Mouse (Mus musculus) central nervous system, embryonic 14 days (tissue): Measurements from ENCODE around the gene Fam243. TPM values are rescaled to one million over a fixed set of nuclear protein-coding genes. Genes with fewer than 3 reads are reported as not detected.

Experiments
- polyA plus RNA-seq: library from polyadenylated mRNA; depleted of rRNA; stranded (reverse); fragments of >200 nt; gene quantifications from 2 replicates; pipeline ENCODE4 v1.2.3, GENCODE M21; 2012; rRNA removed

The Fam243 gene
- 0.13 and 0.21 TPM in 2 replicates for polyA plus RNA-seq

DNA sequence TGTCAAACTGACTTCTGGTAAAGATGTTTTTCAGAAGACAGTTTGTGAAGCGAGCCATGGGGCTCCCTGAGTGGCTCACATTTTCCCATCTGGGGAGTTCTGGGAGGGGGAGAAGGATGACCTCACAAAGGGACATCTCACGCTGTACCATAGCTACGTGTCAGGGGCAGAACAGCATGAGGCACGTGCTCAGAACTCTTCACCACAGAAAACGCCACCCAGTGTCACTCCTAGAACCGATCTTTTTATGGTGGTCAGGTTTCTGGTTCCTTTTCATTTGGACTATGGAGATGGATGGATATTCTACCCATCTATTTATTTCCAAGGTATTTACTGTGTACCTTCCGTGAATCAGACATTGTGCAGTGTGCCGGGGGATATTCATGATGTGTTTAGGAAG, at the start of gene Fam243:
Gene Fam243 (minus strand): TSS at position 101 of the 400 bp plus-strand sequence.

DNA sequence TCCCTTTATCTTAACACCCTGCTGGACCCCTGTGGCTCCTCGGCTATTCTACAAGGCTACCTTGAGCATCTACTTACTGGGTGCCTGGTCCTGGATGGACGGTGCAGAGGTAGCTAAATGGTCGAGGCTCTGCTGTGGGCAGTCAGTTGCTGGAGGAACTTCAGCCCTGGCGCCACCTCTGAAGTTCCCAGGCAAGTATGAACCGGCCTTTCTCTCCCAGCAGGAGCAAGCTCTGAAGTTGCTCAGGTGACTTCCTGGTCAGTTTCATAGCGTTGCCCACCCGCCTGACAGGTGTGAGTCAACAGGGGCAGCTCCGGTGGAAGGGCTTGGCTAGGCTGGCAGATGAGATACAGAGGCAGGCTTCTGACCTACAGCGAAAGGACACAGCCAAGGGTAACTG, 38.0 kb upstream of the Fam243 start, which contains the start of gene Kcne1:
Gene Kcne1 (minus strand): TSS at position 240 of the 400 bp plus-strand sequence.

DNA sequence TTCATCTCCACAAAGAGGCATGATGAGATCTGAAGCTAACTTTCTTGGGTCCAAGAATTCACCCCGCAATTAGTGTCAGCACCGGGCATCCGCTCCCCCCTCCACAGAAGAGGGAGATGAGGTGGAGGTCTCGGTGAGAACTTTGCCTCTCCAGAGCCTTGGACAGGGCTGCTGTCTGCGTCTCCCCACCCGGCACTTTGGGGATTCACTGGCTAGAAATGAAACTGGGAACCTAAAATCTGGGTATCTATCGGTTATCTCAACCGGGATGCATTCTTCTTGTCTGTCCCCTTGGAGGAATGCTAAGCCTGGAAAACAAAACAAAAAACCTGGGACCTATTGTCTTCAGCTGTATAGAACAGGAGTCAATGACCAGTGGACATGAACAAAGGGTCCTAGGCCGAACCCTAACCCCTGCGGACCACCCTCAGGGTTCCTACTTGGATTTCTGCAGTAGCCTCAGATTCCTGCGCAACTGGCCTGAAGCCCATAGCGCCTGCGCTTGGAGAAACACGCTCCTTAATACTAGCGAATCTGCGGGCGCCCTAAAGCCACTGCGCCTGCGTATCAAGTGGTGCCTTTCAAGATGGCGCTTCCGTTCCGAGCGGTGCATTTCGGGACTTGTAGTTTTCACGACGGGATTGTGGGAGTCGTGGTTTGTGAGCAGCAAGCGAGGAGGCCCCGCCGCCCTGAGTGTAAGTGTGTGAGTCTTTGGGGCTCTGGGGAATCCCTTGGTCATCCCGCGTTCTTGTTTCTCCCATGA, 20.4 kb downstream of the Fam243 start, which contains the start of gene Smim11:
Gene Smim11 (plus strand): TSS at position 638 of the 763 bp plus-strand sequence.

DNA sequence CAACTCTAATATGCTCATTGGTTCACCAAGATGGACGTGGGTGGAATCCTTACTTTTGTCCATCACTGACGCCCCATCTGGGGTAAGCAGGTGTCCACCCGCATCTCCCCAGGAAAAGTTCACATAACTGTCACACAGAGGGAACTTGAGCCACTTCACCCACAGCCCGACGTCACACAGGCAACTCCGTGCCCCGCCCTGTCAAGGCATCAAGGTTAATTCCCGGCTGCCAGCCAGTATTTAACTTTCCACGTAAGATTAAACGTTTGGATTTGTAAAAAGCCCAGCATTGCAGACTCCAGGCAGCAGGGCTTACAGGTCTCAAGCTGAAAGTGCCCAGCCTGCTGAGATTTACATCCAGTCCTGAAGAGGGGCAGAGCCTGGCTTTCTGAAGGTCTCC, 29.1 kb downstream of the Fam243 start, which contains the start of gene Kcne2:
Gene Kcne2 (plus strand): TSS at position 289 of the 400 bp plus-strand sequence.

Other genes with a start within 250 kb of the Fam243 start
- 12.9 and 18.1 TPM in 2 replicates for gene Kcne2, start 29.1 kb downstream of the Fam243 start, polyA plus RNA-seq
- gene Smim11, start 20.2 kb downstream of the Fam243 start, polyA plus RNA-seq = 39.7 and 41.3 TPM in 2 replicates
- 0.10 and 0.20 TPM in 2 replicates for gene Kcne1, start 38.0 kb upstream of the Fam243 start, polyA plus RNA-seq
- gene Rcan1, start 149.4 kb upstream of the Fam243 start, polyA plus RNA-seq = 50.5 and 51.2 TPM in 2 replicates
- gene Clic6, start 164.3 kb upstream of the Fam243 start, polyA plus RNA-seq = 8.3 and 10.4 TPM in 2 replicates